Mouse (Mus musculus) heart, embryonic 10.5 days (tissue): ENCODE results near the gene Gm20896. TPM values are rescaled to one million over a fixed set of nuclear protein-coding genes. Genes with fewer than 3 reads are reported as not detected.
"Not testable (repeated sequence)": the region's sequence is repeated elsewhere in the genome, so short reads cannot be mapped to it uniquely, and the experiment has no call there.

Experiments used
- DNase-seq: peaks from one replicate; pipeline ENCODE4 v3.0.0-alpha.2; 2017; ENCODE audit warnings: low spot score
- H3K27ac ChIP-seq: fragments of 300-500 bp; sonication (generic); 2 replicates; pipeline ENCODE4 v1.5.1; 2016; ENCODE audit warnings: mild to moderate bottlenecking
- H3K27me3 ChIP-seq: fragments of 300-500 bp; sonication (generic); 2 replicates; pipeline ENCODE4 v1.6.1; 2016; ENCODE audit warnings: mild to moderate bottlenecking; ENCODE audit not compliant: poor library complexity, insufficient read depth, severe bottlenecking
- H3K36me3 ChIP-seq: fragments of 300-500 bp; sonication (generic); 2 replicates; pipeline ENCODE4 v1.6.1; 2016; ENCODE audit warnings: mild to moderate bottlenecking, moderate library complexity
- H3K4me1 ChIP-seq: fragments of 300-500 bp; sonication (generic); 2 replicates; pipeline ENCODE4 v1.6.1; 2016; ENCODE audit warnings: mild to moderate bottlenecking
- H3K4me3 ChIP-seq: fragments of 300-500 bp; sonication (generic); 2 replicates; pipeline ENCODE4 v1.5.1; 2016; ENCODE audit warnings: mild to moderate bottlenecking, moderate library complexity
- H3K9me3 ChIP-seq: fragments of 300-500 bp; sonication (generic); 2 replicates; pipeline ENCODE4 v1.6.1; 2016; ENCODE audit warnings: mild to moderate bottlenecking, moderate library complexity
- WGBS: fragments of 180-500 bp; shearing (Covaris S2); methylation state at CpG from one replicate; pipeline ENCODE4 v1.1.7; 2016; 5-methylcytosine and 5-hydroxymethylcytosine counted together
- polyA plus RNA-seq: library from polyadenylated mRNA; unstranded; fragments of >200 nt; fragmentation: Nextera tagmentation; extraction: Ambion mirVana; gene quantifications from 2 replicates; pipeline ENCODE4 v1.2.1, GENCODE M21; 2016

The Gm20896 gene
- not detected in 2 replicates for polyA plus RNA-seq

- not testable (repeated sequence) for DNase-seq, H3K27me3 ChIP-seq, H3K4me1 ChIP-seq, H3K9me3 ChIP-seq, H3K27ac ChIP-seq, H3K36me3 ChIP-seq, H3K4me3 ChIP-seq
- WGBS = no CpG with 5 or more reads among the region's 6 CpGs
Observed at GRCm38 (mm10) chrY:35921426-35921825, at the start of gene Gm20896. Gene Gm20896 (minus strand): TSS chrY:35921526.
